ENCODE assay signal across 40 mouse cellular contexts in genomic region chr5:120721005-120721404, GRCm38 (mm10). TPM values are rescaled to one million over a fixed set of nuclear protein-coding genes. Genes with fewer than 3 reads are reported as not detected.
"Had no signal": no experiment of that assay in that cellular context is flagged by ENCODE, and none has a peak within 500 bp of the region (broad histone marks: within the 10 kb centered on the region; RNA-seq: fewer than 3 reads in every experiment).

No protein-coding gene starts in this region.

- H3K4me3 ChIP-seq: heart, embryonic 12.5 days; heart, embryonic 13.5 days; heart, embryonic 15.5 days; hindbrain, embryonic 10.5 days; hindbrain, embryonic 12.5 days; hindbrain, embryonic 13.5 days; hindbrain, embryonic 15.5 days; intestine, embryonic 15.5 days; kidney, embryonic 15.5 days; layer of hippocampus, adult 2 months; left cerebral cortex, adult 2 months had no signal

- H3K27ac ChIP-seq: heart, embryonic 13.5 days; heart, embryonic 15.5 days; hindbrain, embryonic 10.5 days; hindbrain, embryonic 12.5 days; hindbrain, embryonic 13.5 days; hindbrain, embryonic 14.5 days; hindbrain, embryonic 15.5 days; hindbrain, postnatal 0 days; intestine, embryonic 15.5 days; kidney, embryonic 15.5 days; kidney, postnatal 0 days; layer of hippocampus, adult 2 months; left cerebral cortex, adult 2 months had no signal

- H3K36me3 ChIP-seq: heart, embryonic 12.5 days; heart, embryonic 13.5 days; heart, embryonic 15.5 days; hindbrain, embryonic 10.5 days; hindbrain, embryonic 12.5 days; hindbrain, embryonic 13.5 days; hindbrain, embryonic 15.5 days; intestine, embryonic 15.5 days; kidney, embryonic 15.5 days had no signal

- H3K9me3 ChIP-seq: heart, embryonic 15.5 days; hindbrain, embryonic 13.5 days; hindbrain, embryonic 15.5 days; intestine, embryonic 15.5 days; kidney, embryonic 15.5 days had no signal

- H3K27me3 ChIP-seq: hindbrain, embryonic 12.5 days; hindbrain, embryonic 15.5 days; intestine, embryonic 15.5 days; kidney, embryonic 15.5 days had no signal

- H3K4me1 ChIP-seq: heart, embryonic 12.5 days; heart, embryonic 13.5 days; heart, embryonic 15.5 days; hindbrain, embryonic 15.5 days; intestine, embryonic 15.5 days had no signal

- DNase-seq: heart, postnatal 10 days; heart, postnatal 14 days; heart, postnatal 36 days; heart, postnatal 4 days; kidney, adult 11 months; kidney, adult 18-20 months; kidney, adult 2 months; kidney, adult 8-10 months; kidney, adult 9 months; kidney, postnatal 10 days; kidney, postnatal 25 days; kidney, postnatal 36 days; kidney, postnatal 4 days; layer of hippocampus, adult 9-11 months; layer of hippocampus, postnatal 36 days had no signal

- ATAC-seq: hindbrain, embryonic 16.5 days; hindbrain, postnatal 0 days; inflammation-experienced regulatory T-cells, adult 6 months; intestine, embryonic 15.5 days; intestine, embryonic 16.5 days; intestine, postnatal 0 days had no signal

- H3K9ac ChIP-seq: heart, embryonic 12.5 days; heart, embryonic 13.5 days; heart, embryonic 15.5 days; hindbrain, embryonic 12.5 days; hindbrain, embryonic 13.5 days; hindbrain, embryonic 14.5 days; hindbrain, embryonic 15.5 days; intestine, embryonic 15.5 days; kidney, embryonic 15.5 days had no signal

RNA-seq across cellular contexts. Expression of gene Dtx1, which starts 9.3 kb away (rescaled TPM):
- total RNA-seq: hematopoietic stem cell, adult 5-6 weeks had no signal

RNA-seq across cellular contexts. Expression of gene Oas2, which starts 28.6 kb away (rescaled TPM):
- total RNA-seq: layer of hippocampus, adult 2 months had no signal
- polyA plus RNA-seq: hindbrain, embryonic 11.5 days had no signal

RNA-seq across cellular contexts. Expression of gene Oas3, which starts 56.5 kb away (rescaled TPM):
- total RNA-seq: layer of hippocampus, adult 18-20 months; layer of hippocampus, adult 2 months; layer of hippocampus, postnatal 25 days; layer of hippocampus, postnatal 36 days; left cerebral cortex, adult 18-20 months; left cerebral cortex, adult 2 months; left cerebral cortex, adult 8-10 months had no signal
- polyA plus RNA-seq: kidney, embryonic 14.5 days had no signal
